Mouse (Mus musculus) hindbrain, embryonic 15.5 days (tissue): Measurements from ENCODE around the gene Gcnt2. TPM values are rescaled to one million over a fixed set of nuclear protein-coding genes. Genes with fewer than 3 reads are reported as not detected.
"Not testable (repeated sequence)": the region's sequence is repeated elsewhere in the genome, so short reads cannot be mapped to it uniquely, and the experiment has no call there.

Source experiments
- ATAC-seq: fragments of 200-750 bp; cut with Nextera tagmentation; 2 replicates; pipeline ENCODE4 v1.8.0; 2017; ENCODE audit warnings: low read depth, moderate number of reproducible peaks, moderate TSS enrichment; ENCODE audit not compliant: low FRiP score
- H3K27ac ChIP-seq: fragments of 300-500 bp; sonication (generic); replicated peaks from 2 replicates; pipeline ENCODE4 v1.5.1; 2015; ENCODE audit warnings: mild to moderate bottlenecking, inconsistent platforms
- H3K27me3 ChIP-seq: fragments of 300-500 bp; sonication (generic); 2 replicates; pipeline ENCODE4 v1.6.1; 2015; ENCODE audit warnings: control low read depth, inconsistent platforms
- H3K36me3 ChIP-seq: fragments of 300-500 bp; sonication (generic); 2 replicates; pipeline ENCODE4 v1.6.1; 2015; ENCODE audit warnings: control low read depth, inconsistent platforms
- H3K4me1 ChIP-seq: fragments of 300-500 bp; sonication (generic); replicated peaks from 2 replicates; pipeline ENCODE4 v1.6.1; 2015; ENCODE audit warnings: control low read depth, inconsistent platforms
- H3K4me2 ChIP-seq: fragments of 300-500 bp; sonication (generic); 2 replicates; pipeline ENCODE4 v1.6.1; 2015; ENCODE audit warnings: moderate library complexity, mild to moderate bottlenecking, inconsistent platforms
- H3K4me3 ChIP-seq: fragments of 300-500 bp; sonication (generic); 2 replicates; pipeline ENCODE4 v1.5.1; 2015; ENCODE audit warnings: mild to moderate bottlenecking, inconsistent platforms
- H3K9ac ChIP-seq: fragments of 300-500 bp; sonication (generic); 2 replicates; pipeline ENCODE4 v1.6.1; 2015; ENCODE audit warnings: inconsistent platforms
- H3K9me3 ChIP-seq: fragments of 300-500 bp; sonication (generic); 2 replicates; pipeline ENCODE4 v1.6.1; 2016; ENCODE audit warnings: control low read depth, inconsistent platforms
- WGBS: fragments of 180-500 bp; shearing (Covaris S2); methylation state at CpG from one replicate; pipeline ENCODE4 v1.1.7; 2015; 5-methylcytosine and 5-hydroxymethylcytosine counted together
- microRNA-seq: library from miRNA; unstranded; fragments of <30 nt; microRNA quantifications from one replicate; pipeline ENCODE4, GENCODE M21; 2016
- polyA plus RNA-seq: library from polyadenylated mRNA; unstranded; fragments of >200 nt; fragmentation: Nextera tagmentation; extraction: Ambion mirVana; gene quantifications from 2 replicates; pipeline ENCODE4 v1.2.1, GENCODE M21; 2015

Gene Gcnt2
- polyA plus RNA-seq, 1 experiment from 2014 or later: 6.8 TPM

GRCm38 (mm10) chr13:40994487-40995263 is 135.1 kb downstream of the Gcnt2 start:
- Histone ChIP-seq H3K36me3 (no peaks in the 10 kb centered on the region), H3K4me2 (no peak overlapping the region), H3K4me1 (peaks cover under 1% of the 10 kb centered on the region), H3K4me3 (no peak overlapping the region), H3K9me3 (no peaks in the 10 kb centered on the region), H3K27me3 (no peaks in the 10 kb centered on the region), H3K27ac (no peak overlapping the region), H3K9ac (no peak overlapping the region)
- ATAC-seq: no peak
- 21% methylated on average over 8 of the region's 8 CpGs for WGBS

- not testable (repeated sequence) for H3K36me3 ChIP-seq, H3K4me2 ChIP-seq, H3K4me3 ChIP-seq, ATAC-seq, H3K27ac ChIP-seq, H3K27me3 ChIP-seq, H3K9me3 ChIP-seq, H3K9ac ChIP-seq
- peaks cover 16% of the 10 kb centered on the region for H3K4me1 ChIP-seq
- WGBS: 93% methylated on average over 5 of the region's 5 CpGs
Observed at GRCm38 (mm10) chr13:40998537-40998936, 139.0 kb downstream of the Gcnt2 start.

- ATAC-seq: peak; percentile 65
- WGBS: under 1% methylated on average over 25 of the region's 25 CpGs
Observed at GRCm38 (mm10) chr13:41000140-41000925, 140.8 kb downstream of the Gcnt2 start.

GRCm38 (mm10) chr13:41000926-41001639 is 141.5 kb downstream of the Gcnt2 start, which contains the start of gene Pak1ip1:
TSS of gene Pak1ip1 (plus strand) at chr13:41001023.
- under 1% methylated on average over 58 of the region's 58 CpGs for WGBS
- Histone ChIP-seq H3K4me3 (peak within 1 kb of the TSS; percentile 98), H3K9me3 (no peaks in the 10 kb centered on the region), H3K27me3 (no peaks in the 10 kb centered on the region), H3K9ac (peak within 1 kb of the TSS; percentile 93), H3K4me2 (peak within 1 kb of the TSS; percentile 92), H3K27ac (peak within 1 kb of the TSS; percentile 99), H3K4me1 (peaks cover 16% of the 10 kb centered on the region), H3K36me3 (peaks cover 16% of the 10 kb centered on the region)
- peak; percentile 97 for ATAC-seq

More at GRCm38 (mm10) chr13:41000140-41000925, 140.8 kb downstream of the Gcnt2 start:
- H3K4me1 ChIP-seq: peaks cover 16% of the 10 kb centered on the region
- H3K9ac ChIP-seq: peak overlapping the region; percentile 67
- no peaks in the 10 kb centered on the region for H3K27me3 ChIP-seq
- H3K4me2 ChIP-seq: peak overlapping the region; percentile 92
- H3K36me3 ChIP-seq: peaks cover 8% of the 10 kb centered on the region
- peak overlapping the region; percentile 98 for H3K4me3 ChIP-seq
- H3K9me3 ChIP-seq: no peaks in the 10 kb centered on the region
- peak overlapping the region; percentile 99 for H3K27ac ChIP-seq

DNA sequence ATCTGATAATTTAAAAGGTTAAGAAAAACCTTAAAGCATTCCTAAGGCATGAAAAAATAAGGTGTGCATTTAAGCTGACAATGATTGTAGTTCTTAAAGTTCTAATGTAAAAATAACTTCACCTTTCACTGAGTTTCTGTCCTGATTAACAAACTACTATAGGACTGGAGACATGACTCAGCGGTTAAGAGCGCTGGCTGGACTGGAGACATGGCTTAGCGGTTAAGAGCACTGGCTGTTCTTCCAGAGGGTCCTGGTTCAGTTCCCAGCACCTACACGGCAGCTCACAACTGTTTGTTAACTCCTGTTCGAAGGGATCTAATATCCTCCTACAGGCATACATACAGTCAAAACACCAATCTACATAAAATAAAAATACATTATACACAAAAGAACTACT is 142.4 kb downstream of the Gcnt2 start:
- Histone ChIP-seq H3K27ac (no peak overlapping the region), H3K4me2 (peak overlapping the region; percentile 92), H3K9ac (no peak overlapping the region), H3K27me3 (no peaks in the 10 kb centered on the region), H3K36me3 (peaks cover 23% of the 10 kb centered on the region), H3K4me1 (peaks cover 16% of the 10 kb centered on the region), H3K9me3 (no peaks in the 10 kb centered on the region), H3K4me3 (peak overlapping the region; percentile 98)
- no peak for ATAC-seq
- WGBS: 85% methylated on average over 5 of the region's 5 CpGs

GRCm38 (mm10) chr13:41006244-41006643 is 146.7 kb downstream of the Gcnt2 start:
- H3K9ac ChIP-seq: no peak overlapping the region
- no peaks in the 10 kb centered on the region for H3K27me3 ChIP-seq

DNA sequence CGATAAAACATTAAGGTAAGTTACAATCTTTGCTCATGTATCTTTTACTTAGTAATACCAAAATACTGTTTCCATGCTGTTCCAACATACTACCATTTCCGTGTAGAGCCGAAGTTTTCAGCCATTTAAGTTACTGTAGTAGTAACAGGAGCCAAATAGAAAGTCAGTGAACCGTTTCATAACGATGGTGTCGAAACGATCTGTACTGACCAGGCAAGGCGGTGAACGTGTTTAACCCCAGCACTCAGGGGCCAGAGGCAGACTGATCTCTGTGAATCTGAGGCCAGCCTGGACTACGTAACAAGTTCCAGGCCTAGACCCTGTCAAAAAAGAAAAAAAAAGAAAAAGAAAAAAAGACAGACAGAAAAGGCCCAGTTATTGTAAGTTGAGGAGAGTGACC is 148.7 kb downstream of the Gcnt2 start:
- peaks cover 73% of the 10 kb centered on the region for H3K36me3 ChIP-seq
- H3K4me3 ChIP-seq: no peak overlapping the region

More at GRCm38 (mm10) chr13:41006244-41006643, 146.7 kb downstream of the Gcnt2 start:
- WGBS: 95% methylated on average over 4 of the region's 4 CpGs
- no peak overlapping the region for H3K4me2 ChIP-seq
- no peaks in the 10 kb centered on the region for H3K9me3 ChIP-seq
- ATAC-seq: no peak
- no peak overlapping the region for H3K4me3 ChIP-seq
- peaks cover 57% of the 10 kb centered on the region for H3K36me3 ChIP-seq
- peaks cover 7% of the 10 kb centered on the region for H3K4me1 ChIP-seq
- no peak overlapping the region for H3K27ac ChIP-seq

GRCm38 (mm10) chr13:41008946-41009345 is 149.4 kb downstream of the Gcnt2 start:
- H3K36me3 ChIP-seq: peaks cover 74% of the 10 kb centered on the region
- H3K4me3 ChIP-seq: no peak overlapping the region

More for the DNA sequence above, 148.7 kb downstream of the Gcnt2 start:
- no peak overlapping the region for H3K9ac ChIP-seq
- no peak overlapping the region for H3K27ac ChIP-seq
- no peaks in the 10 kb centered on the region for H3K9me3 ChIP-seq
- H3K4me1 ChIP-seq: no peaks in the 10 kb centered on the region
- H3K4me2 ChIP-seq: no peak overlapping the region
- no peaks in the 10 kb centered on the region for H3K27me3 ChIP-seq
- 95% methylated on average over 10 of the region's 10 CpGs for WGBS
- no peak for ATAC-seq

More at GRCm38 (mm10) chr13:41008946-41009345, 149.4 kb downstream of the Gcnt2 start:
- Histone ChIP-seq H3K9ac (no peak overlapping the region), H3K27me3 (no peaks in the 10 kb centered on the region), H3K4me2 (no peak overlapping the region), H3K4me1 (no peaks in the 10 kb centered on the region), H3K9me3 (no peaks in the 10 kb centered on the region), H3K27ac (no peak overlapping the region)
- ATAC-seq: no peak
- WGBS: 82% methylated on average over 8 of the region's 8 CpGs

Small RNAs within 50 kb of the gene (microRNA-seq; reads per million reads assigned to microRNA genes)
- gene Mir5124a: not detected

Other genes starting within 250 kb of the Gcnt2 start
- 10.5 and 11.5 TPM in 2 replicates for gene Tfap2a, start 121.4 kb upstream of the Gcnt2 start, polyA plus RNA-seq
- 50.8 and 56.9 TPM in 2 replicates for gene Pak1ip1, start 141.3 kb downstream of the Gcnt2 start, polyA plus RNA-seq
- 126 and 129 TPM in 2 replicates for gene Tmem14c, start 156.5 kb downstream of the Gcnt2 start, polyA plus RNA-seq
- 1.9 TPM in 2 replicates for gene Mak, start 220.0 kb downstream of the Gcnt2 start, polyA plus RNA-seq